Mouse (Mus musculus) CH12.LX (cell line): Measurements from ENCODE around the gene Slc6a11. TPM values are rescaled to one million over a fixed set of nuclear protein-coding genes. Genes with fewer than 3 reads are reported as not detected.

ENCODE experiments used
- DNase-seq: peaks from one replicate; pipeline ENCODE4 v3.0.0-alpha.2; 2013; ENCODE audit errors: extremely low read depth
- H3K27ac ChIP-seq: 2 replicates; pipeline ENCODE4 v1.5.1; 2012; ENCODE audit warnings: low read depth, mild to moderate bottlenecking, control low read depth, moderate library complexity; ENCODE audit not compliant: insufficient read depth
- H3K27me3 ChIP-seq: replicated peaks from 2 replicates; pipeline ENCODE3; 2012; ENCODE audit warnings: inconsistent platforms
- H3K36me3 ChIP-seq, 2 experiments: replicated peaks in 1 of 2; 2 replicates each; pipeline versions ENCODE3 to v1.6.1; 2012; ENCODE audit warnings: inconsistent platforms in 1 of 2, low read length in 1 of 2, mild to moderate bottlenecking in 1 of 2, mixed read lengths in 1 of 2, moderate library complexity in 1 of 2; ENCODE audit not compliant: control insufficient read depth in 1 of 2, insufficient read depth in 1 of 2
- H3K4me1 ChIP-seq, 2 experiments: 2 replicates each; pipeline ENCODE4 v1.6.1; 2012; ENCODE audit warnings: inconsistent platforms in 1 of 2, moderate library complexity in 1 of 2; ENCODE audit not compliant: insufficient read depth in 2 of 2, control insufficient read depth in 1 of 2
- H3K4me2 ChIP-seq: 2 replicates; pipeline ENCODE4 v1.6.1; 2012; ENCODE audit warnings: low read depth, mild to moderate bottlenecking, control low read depth; ENCODE audit not compliant: poor library complexity, insufficient read depth, severe bottlenecking
- H3K4me3 ChIP-seq, 3 experiments: fragments of 150-350 bp in 1 of 3; sonication (generic) in 1 of 3; replicated peaks in 1 of 3; 2 replicates each; pipeline versions ENCODE3 to v1.5.1; 2011 to 2012; ENCODE audit warnings: low read depth in 2 of 3, low read length in 2 of 3, mild to moderate bottlenecking in 2 of 3, moderate library complexity in 2 of 3, control low read depth in 1 of 3, improper control_type of control experiment in 1 of 3, inconsistent platforms in 1 of 3, mixed read lengths in 1 of 3; ENCODE audit not compliant: poor library complexity in 1 of 3
- H3K79me2 ChIP-seq: replicated peaks from 2 replicates; pipeline ENCODE4 v1.6.1; 2012; ENCODE audit warnings: mild to moderate bottlenecking, moderate library complexity; ENCODE audit not compliant: control insufficient read depth, poor library complexity, insufficient read depth, severe bottlenecking; ENCODE audit errors: extremely low read depth
- H3K9ac ChIP-seq: 2 replicates; pipeline ENCODE4 v1.6.1; 2012; ENCODE audit warnings: low read depth, mild to moderate bottlenecking, control low read depth, moderate library complexity; ENCODE audit not compliant: insufficient read depth
- H3K9me3 ChIP-seq: replicated peaks from 2 replicates; pipeline ENCODE3; 2012; ENCODE audit warnings: low read length, inconsistent platforms, mixed read lengths
- BHLHE40 ChIP-seq: IDR thresholded peaks from 2 replicates; pipeline ENCODE4 v1.6.1; 2011; ENCODE audit warnings: mild to moderate bottlenecking, low read depth, low read length, improper control_type of control experiment
- CHD2 ChIP-seq: IDR thresholded peaks from 2 replicates; pipeline ENCODE4 v1.6.1; 2011; ENCODE audit warnings: low read length, improper control_type of control experiment
- CTCF ChIP-seq, 2 experiments: IDR thresholded peaks in 1 of 2; conservative IDR thresholded peaks in 1 of 2; 2 replicates each; pipeline ENCODE4 v1.5.1; 2011 to 2012; ENCODE audit warnings: low read depth in 2 of 2, low read length in 2 of 2, improper control_type of control experiment in 1 of 2, inconsistent platforms in 1 of 2, mild to moderate bottlenecking in 1 of 2, moderate library complexity in 1 of 2
- E2F4 ChIP-seq: IDR thresholded peaks from 2 replicates; pipeline ENCODE4 v1.6.1; 2011; ENCODE audit warnings: low read depth, low read length, improper control_type of control experiment; ENCODE audit not compliant: insufficient replicate concordance
- ELF1 ChIP-seq: IDR thresholded peaks from 2 replicates; pipeline ENCODE4 v1.6.1; 2014; ENCODE audit warnings: low read depth, mild to moderate bottlenecking, inconsistent platforms, low read length, improper control_type of control experiment
- HCFC1 ChIP-seq: IDR thresholded peaks from 2 replicates; pipeline ENCODE4 v1.6.1; 2012; ENCODE audit warnings: low read depth, mild to moderate bottlenecking, inconsistent platforms, low read length, improper control_type of control experiment
- IRF4 ChIP-seq: IDR thresholded peaks from 2 replicates; pipeline ENCODE4 v1.6.1; 2014; ENCODE audit warnings: low read depth, mild to moderate bottlenecking, inconsistent platforms, low read length, improper control_type of control experiment
- MAFK ChIP-seq: IDR thresholded peaks from 2 replicates; pipeline ENCODE4 v1.6.1; 2011; ENCODE audit warnings: low read length, improper control_type of control experiment; ENCODE audit not compliant: insufficient replicate concordance
- MAX ChIP-seq: IDR thresholded peaks from 2 replicates; pipeline ENCODE4 v1.6.1; 2011; ENCODE audit warnings: low read length, improper control_type of control experiment
- MAZ ChIP-seq: IDR thresholded peaks from 2 replicates; pipeline ENCODE4 v1.6.1; 2012; ENCODE audit warnings: low read depth, mild to moderate bottlenecking, inconsistent platforms, low read length, improper control_type of control experiment, moderate library complexity
- MEF2A ChIP-seq: IDR thresholded peaks from 2 replicates; pipeline ENCODE4 v1.6.1; 2014; ENCODE audit warnings: low read depth, mild to moderate bottlenecking, inconsistent platforms, low read length, improper control_type of control experiment, borderline replicate concordance
- MXI1 ChIP-seq: IDR thresholded peaks from 2 replicates; pipeline ENCODE4 v1.6.1; 2011; ENCODE audit warnings: mild to moderate bottlenecking, low read depth, low read length, improper control_type of control experiment
- NELFE ChIP-seq: IDR thresholded peaks from 2 replicates; pipeline ENCODE4 v1.6.1; 2011; ENCODE audit warnings: low read depth, low read length, improper control_type of control experiment
- NRF1 ChIP-seq: IDR thresholded peaks from 2 replicates; pipeline ENCODE4 v1.6.1; 2014; ENCODE audit warnings: low read depth, mild to moderate bottlenecking, inconsistent platforms, low read length, improper control_type of control experiment, moderate library complexity
- POLR2AphosphoS2 ChIP-seq: IDR thresholded peaks from 2 replicates; pipeline ENCODE4 v1.6.1; 2011; ENCODE audit warnings: low read depth, low read length, improper control_type of control experiment
- RAD21 ChIP-seq: IDR thresholded peaks from 2 replicates; pipeline ENCODE4 v1.6.1; 2011; ENCODE audit warnings: low read depth, mild to moderate bottlenecking, low read length, improper control_type of control experiment, moderate library complexity
- RCOR1 ChIP-seq: conservative IDR thresholded peaks from 2 replicates; pipeline ENCODE4 v1.6.1; 2012; ENCODE audit warnings: low read depth, mild to moderate bottlenecking, inconsistent platforms, low read length, improper control_type of control experiment
- SIN3A ChIP-seq: IDR thresholded peaks from 2 replicates; pipeline ENCODE4 v1.6.1; 2012; ENCODE audit warnings: low read length, improper control_type of control experiment, inconsistent platforms
- TCF12 ChIP-seq: IDR thresholded peaks from 2 replicates; pipeline ENCODE4 v1.6.1; 2014; ENCODE audit warnings: low read depth, mild to moderate bottlenecking, inconsistent platforms, low read length, improper control_type of control experiment
- UBTF ChIP-seq: IDR thresholded peaks from 2 replicates; pipeline ENCODE4 v1.6.1; 2012; ENCODE audit warnings: low read depth, mild to moderate bottlenecking, inconsistent platforms, low read length, improper control_type of control experiment, moderate library complexity
- USF1 ChIP-seq: IDR thresholded peaks from 2 replicates; pipeline ENCODE4 v1.6.1; 2014; ENCODE audit warnings: low read depth, mild to moderate bottlenecking, inconsistent platforms, low read length, improper control_type of control experiment
- ZKSCAN1 ChIP-seq: IDR thresholded peaks from 2 replicates; pipeline ENCODE4 v1.6.1; 2012; ENCODE audit warnings: low read depth, inconsistent platforms, low read length, improper control_type of control experiment, borderline replicate concordance
- ZMIZ1 ChIP-seq: IDR thresholded peaks from 2 replicates; pipeline ENCODE4 v1.6.1; 2012; ENCODE audit warnings: low read depth, mild to moderate bottlenecking, inconsistent platforms, low read length, improper control_type of control experiment
- ZNF384 ChIP-seq: IDR thresholded peaks from 2 replicates; pipeline ENCODE4 v1.6.1; 2012; ENCODE audit warnings: low read depth, low read length, improper control_type of control experiment, inconsistent platforms
- dilution Hi-C: fragments of 300-500 bp; cut with MboI; formaldehyde crosslinking; loops from 2 replicates; pipeline ENCODE4 v1.14.3; 2020; ENCODE audit warnings: low sequenced_read_pairs; ENCODE audit not compliant: extremely low pct_unique_long_range_greater_than_20kb, extremely low pct_ligation_motif_present
- in situ Hi-C: fragments of 300-500 bp; cut with MboI; formaldehyde crosslinking; loops from 3 replicates; pipeline ENCODE4 v1.14.3; 2019; ENCODE audit warnings: low sequenced_read_pairs, low pct_ligation_motif_present, low pct_unique_long_range_greater_than_20kb, mixed read lengths
- polyA plus RNA-seq: library from polyadenylated mRNA; unstranded; fragments of >175 nt; gene quantifications from 2 replicates; pipeline ENCODE4 v1.2.1, GENCODE M21; 2012; ENCODE audit warnings: low read depth; ENCODE audit not compliant: insufficient read length
- total RNA-seq, 2 experiments: library from RNA; depleted of rRNA; stranded (reverse); fragments of 300-350 nt in 1 of 2; fragments of >200 nt in 1 of 2; gene quantifications; 2 replicates each; pipeline ENCODE4 v1.2.3; 2012 to 2014

Slc6a11 gene
- total and polyA plus RNA-seq, 3 experiments, result not detected

DNA sequence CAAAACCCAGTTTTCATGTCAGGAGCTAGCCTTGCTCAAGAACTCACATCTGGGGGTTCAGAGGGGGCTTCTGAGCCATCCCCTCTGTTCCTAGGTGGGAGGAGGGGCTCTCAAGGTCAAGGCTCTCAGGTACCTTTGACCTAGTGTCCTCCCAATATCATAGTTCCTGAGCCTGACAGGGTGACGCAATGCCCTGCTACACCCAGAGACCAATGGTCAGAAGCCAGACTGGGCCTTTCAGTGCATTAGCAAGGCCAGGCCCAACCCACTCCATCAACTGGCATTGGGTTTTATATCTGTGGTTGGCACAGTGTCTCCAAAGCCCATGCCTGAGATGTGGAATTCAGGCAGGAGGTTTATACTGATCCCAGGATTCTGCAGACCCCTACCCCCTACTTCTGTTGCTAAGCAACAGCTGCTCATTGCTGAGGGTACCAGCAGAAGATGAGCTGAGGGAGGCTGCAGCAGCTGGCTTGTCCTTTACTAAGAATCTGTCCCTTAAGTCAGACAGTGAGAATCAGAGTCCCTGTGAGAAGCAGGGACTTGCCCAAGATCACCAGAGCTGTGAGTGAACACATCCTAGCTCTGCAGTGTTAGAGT lies 126.8 kb downstream of the Slc6a11 start:
- Histone ChIP-seq H3K36me3 (no peaks in the 10 kb centered on the region), H3K4me1 (peaks cover 0 to 3% of the 10 kb centered on the region in 2 experiments; a peak in 1 of 4 replicates), H3K9me3 (no peaks in the 10 kb centered on the region), H3K9ac (no peak overlapping the region), H3K4me2 (no peak overlapping the region), H3K27me3 (peaks cover 75% of the 10 kb centered on the region), H3K4me3 (no peak overlapping the region), H3K79me2 (no peaks in the 10 kb centered on the region), H3K27ac (no peak overlapping the region)
- in situ Hi-C loops (no loop called here), dilution Hi-C loops (no loop called here)
- no peak for DNase-seq
- no peak for TF ChIP-seq MEF2A
- no peak for TF ChIP-seq MAZ
- TF ChIP-seq ZKSCAN1, result no peak
- no peak for TF ChIP-seq HCFC1
- no peak for TF ChIP-seq BHLHE40
- no peak for TF ChIP-seq TCF12
- no peak for TF ChIP-seq NELFE
- TF ChIP-seq MAX, result no peak
- no peak for TF ChIP-seq IRF4
- TF ChIP-seq USF1, result no peak
- no peak for TF ChIP-seq RAD21
- TF ChIP-seq NRF1, result no peak
- TF ChIP-seq MAFK, result no peak
- no peak for TF ChIP-seq UBTF
- no peak for TF ChIP-seq E2F4
- no peak for TF ChIP-seq RCOR1
- TF ChIP-seq CTCF (conservative IDR thresholded peaks at IDR 0.05 in 1 of 2, IDR thresholded peaks at IDR 0.05 in 1 of 2; ENCODE audit: low read depth in 2 of 2, low read length in 2 of 2), result no peak

DNA sequence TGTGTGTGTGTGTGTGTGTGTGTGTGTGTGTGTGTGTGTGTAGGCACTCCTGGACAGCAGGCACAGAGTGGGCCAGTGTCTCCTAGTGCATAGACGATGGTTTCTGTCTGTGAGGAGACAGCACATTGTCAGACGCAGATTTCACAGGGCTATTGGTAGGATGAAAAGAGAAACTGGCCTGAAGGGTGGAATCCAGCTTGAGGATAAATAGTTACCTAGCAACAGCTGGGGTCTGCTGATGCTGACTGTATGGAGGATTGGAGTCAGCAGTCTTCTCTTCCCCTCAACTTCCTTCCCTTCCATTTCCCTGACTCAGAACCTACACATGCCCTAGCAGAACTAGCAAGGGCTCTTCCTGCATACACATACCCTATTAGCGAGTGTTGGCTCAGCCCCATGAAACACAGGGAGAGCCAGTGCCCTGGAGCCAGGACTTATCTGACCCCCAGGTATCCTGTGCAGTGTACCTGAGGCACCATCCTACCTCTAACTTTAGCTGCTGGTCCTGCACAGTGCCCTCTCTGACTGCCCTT lies 127.7 kb downstream of the Slc6a11 start:
- no peak overlapping the region for H3K9ac ChIP-seq
- in situ Hi-C loops, result no loop called here
- dilution Hi-C loops, result no loop called here
- no peak for TF ChIP-seq CTCF (conservative IDR thresholded peaks at IDR 0.05 in 1 of 2, IDR thresholded peaks at IDR 0.05 in 1 of 2; ENCODE audit: low read depth in 2 of 2, low read length in 2 of 2)
- TF ChIP-seq ZKSCAN1, result no peak
- TF ChIP-seq CHD2, result no peak
- TF ChIP-seq ELF1, result no peak
- TF ChIP-seq MXI1, result no peak
- TF ChIP-seq ZMIZ1, result no peak
- TF ChIP-seq USF1, result no peak
- no peak for TF ChIP-seq POLR2AphosphoS2
- no peak for TF ChIP-seq SIN3A
- TF ChIP-seq MAX, result no peak
- TF ChIP-seq MEF2A, result no peak
- TF ChIP-seq IRF4, result no peak
- TF ChIP-seq ZNF384, result no peak
- H3K4me1 ChIP-seq, result peaks cover 0 to 3% of the 10 kb centered on the region in 2 experiments; a peak in 1 of 4 replicates
- no peaks in the 10 kb centered on the region for H3K36me3 ChIP-seq
- H3K4me3 ChIP-seq, result no peak overlapping the region
- no peaks in the 10 kb centered on the region for H3K9me3 ChIP-seq
- peaks cover 75% of the 10 kb centered on the region for H3K27me3 ChIP-seq
- no peaks in the 10 kb centered on the region for H3K79me2 ChIP-seq
- DNase-seq, result no peak
- H3K4me2 ChIP-seq, result no peak overlapping the region
- no peak overlapping the region for H3K27ac ChIP-seq
